Mouse (Mus musculus): Measurements from ENCODE around the gene Msgn1.

The Msgn1 gene

GRCm38 (mm10) chr12:11208872-11209271 is at the start of gene Msgn1:
Gene Msgn1 (minus strand): TSS chr12:11208972.
- no peak for DNase-seq (ENCODE audit: extremely low read depth, insufficient read length, low spot score)

GRCm38 (mm10) chr12:11250322-11250721 is 41.5 kb upstream of the Msgn1 start:
- DNase-seq (ENCODE audit: extremely low read depth, insufficient read length, low spot score): no peak

- DNase-seq (ENCODE audit: extremely low read depth, insufficient read length, low spot score): no peak
Observed at GRCm38 (mm10) chr12:11247460-11247859, 38.7 kb upstream of the Msgn1 start.

GRCm38 (mm10) chr12:11235996-11236395 is 27.2 kb upstream of the Msgn1 start:
- DNase-seq (ENCODE audit: extremely low read depth, insufficient read length, low spot score): no peak

- no peak for DNase-seq (ENCODE audit: extremely low read depth, insufficient read length, low spot score)
Observed at GRCm38 (mm10) chr12:11230267-11230666, 21.5 kb upstream of the Msgn1 start.

- DNase-seq (ENCODE audit: extremely low read depth, insufficient read length, low spot score): no peak
Observed at GRCm38 (mm10) chr12:11226529-11227268, 17.9 kb upstream of the Msgn1 start.

- no peak for DNase-seq (ENCODE audit: extremely low read depth, insufficient read length, low spot score)
Observed at GRCm38 (mm10) chr12:11226123-11226522, 17.4 kb upstream of the Msgn1 start.

GRCm38 (mm10) chr12:11224722-11225121 is 15.9 kb upstream of the Msgn1 start:
- no peak for DNase-seq (ENCODE audit: extremely low read depth, insufficient read length, low spot score)

- no peak for DNase-seq (ENCODE audit: extremely low read depth, insufficient read length, low spot score)
Observed at GRCm38 (mm10) chr12:11223090-11223489, 14.3 kb upstream of the Msgn1 start.

- DNase-seq (ENCODE audit: extremely low read depth, insufficient read length, low spot score): no peak
Observed at GRCm38 (mm10) chr12:11222566-11222965, 13.8 kb upstream of the Msgn1 start.

GRCm38 (mm10) chr12:11221524-11222330 is 13.0 kb upstream of the Msgn1 start:
- DNase-seq (ENCODE audit: extremely low read depth, insufficient read length, low spot score): no peak

GRCm38 (mm10) chr12:11217726-11218250 is 9.0 kb upstream of the Msgn1 start:
- no peak for DNase-seq (ENCODE audit: extremely low read depth, insufficient read length, low spot score)

- DNase-seq (ENCODE audit: extremely low read depth, insufficient read length, low spot score): no peak
Observed at GRCm38 (mm10) chr12:11216454-11216853, 7.7 kb upstream of the Msgn1 start.

- DNase-seq (ENCODE audit: extremely low read depth, insufficient read length, low spot score): no peak
Observed at GRCm38 (mm10) chr12:11215555-11215954, 6.8 kb upstream of the Msgn1 start.

- DNase-seq (ENCODE audit: extremely low read depth, insufficient read length, low spot score): no peak
Observed at GRCm38 (mm10) chr12:11214776-11215175, 6.0 kb upstream of the Msgn1 start.

- no peak for DNase-seq (ENCODE audit: extremely low read depth, insufficient read length, low spot score)
Observed at GRCm38 (mm10) chr12:11212881-11213280, 4.1 kb upstream of the Msgn1 start.

GRCm38 (mm10) chr12:11210361-11210760 is 1.6 kb upstream of the Msgn1 start:
- no peak for DNase-seq (ENCODE audit: extremely low read depth, insufficient read length, low spot score)

GRCm38 (mm10) chr12:11209636-11210035 is 864 bp upstream of the Msgn1 start:
- DNase-seq (ENCODE audit: extremely low read depth, insufficient read length, low spot score): no peak

GRCm38 (mm10) chr12:11206321-11206720 is 2.5 kb downstream of the Msgn1 start:
- DNase-seq (ENCODE audit: extremely low read depth, insufficient read length, low spot score): no peak

GRCm38 (mm10) chr12:11203694-11204665 is 4.8 kb downstream of the Msgn1 start:
- no peak for DNase-seq (ENCODE audit: extremely low read depth, insufficient read length, low spot score)

GRCm38 (mm10) chr12:11202476-11202875 is 6.3 kb downstream of the Msgn1 start:
- DNase-seq (ENCODE audit: extremely low read depth, insufficient read length, low spot score): no peak
